ENCODE assay signal across 13 mouse cellular contexts in genomic region chr12:13048168-13048727, GRCm38 (mm10).
A peak's percentile ranks its signal among the peaks of the same experiment; 100 is the strongest.
DNase-seq lines count a peak whose midpoint lies in the region; ATAC-seq and TF ChIP-seq lines count a peak whose summit lies in the region.
"Had no signal": no experiment of that assay in that cellular context is flagged by ENCODE, and none has a peak within 500 bp of the region (broad histone marks: within the 10 kb centered on the region; RNA-seq: fewer than 3 reads in every experiment).

No protein-coding gene starts in this region.

- no peak for TF ChIP-seq CTCF in forebrain, postnatal 0 days (IDR thresholded peaks at IDR 0.05; ENCODE audit: low read depth)
- no peak for TF ChIP-seq CTCF in cerebellum, adult 2 months (IDR thresholded peaks at IDR 0.05; ENCODE audit: borderline replicate concordance, insufficient read depth, low read depth, low read length)

- ATAC-seq in forebrain, postnatal 0 days: no peak
- no peak for ATAC-seq in neural tube, embryonic 15.5 days (ENCODE audit: low FRiP score)
- ATAC-seq: forebrain, embryonic 16.5 days; inflammation-experienced regulatory T-cells, adult 6 months had no signal

- H3K36me3 ChIP-seq in forebrain, embryonic 10.5 days (replicated peaks): no peaks in the 10 kb centered on the region
- no peaks in the 10 kb centered on the region for H3K36me3 ChIP-seq in forebrain, postnatal 0 days (ENCODE audit: insufficient read depth)
- no peaks in the 10 kb centered on the region for H3K36me3 ChIP-seq in neural tube, embryonic 15.5 days
- H3K36me3 ChIP-seq: heart, embryonic 13.5 days; midbrain, embryonic 12.5 days had no signal

- H3K4me1 ChIP-seq in forebrain, embryonic 10.5 days: peaks cover 52% of the 10 kb centered on the region
- no peaks in the 10 kb centered on the region for H3K4me1 ChIP-seq in forebrain, postnatal 0 days (ENCODE audit: insufficient read depth)
- peaks cover 24% of the 10 kb centered on the region for H3K4me1 ChIP-seq in neural tube, embryonic 15.5 days
- no peaks in the 10 kb centered on the region for H3K4me1 ChIP-seq in cerebellum, adult 2 months (ENCODE audit: control insufficient read depth, insufficient read depth, low read length)

- DNase-seq in forebrain, embryonic 10.5 days (ENCODE audit: extremely low spot score, low spot score): peak; percentile 54
- no peak for DNase-seq in forebrain, postnatal 0 days
- DNase-seq in neural tube, embryonic 10.5 days (ENCODE audit: extremely low spot score, low spot score): peak; percentile 65
- peak; percentile 80 to 88 for DNase-seq in kidney, postnatal 4 days
- peak; percentile 82 for DNase-seq in yolk sac, embryonic 10.5 days (ENCODE audit: low spot score)
- no peak for DNase-seq in layer of hippocampus, adult 9-11 months
- no peak for DNase-seq in cerebellum, adult 2 months
- DNase-seq: thymus, postnatal 36 days had no signal

- no peak for TF ChIP-seq POLR2A in cerebellum, adult 2 months (IDR thresholded peaks at IDR 0.05; ENCODE audit: borderline replicate concordance, insufficient read depth, low read length)

- H3K27ac ChIP-seq in forebrain, embryonic 10.5 days: peak overlapping the region; percentile 41; the same call in 1 of the 2 replicates
- H3K27ac ChIP-seq in forebrain, postnatal 0 days (ENCODE audit: low read depth, low read length): no peak overlapping the region
- H3K27ac ChIP-seq in neural tube, embryonic 15.5 days (replicated peaks): no peak overlapping the region
- H3K27ac ChIP-seq in cerebellum, adult 2 months (ENCODE audit: insufficient read depth, low read length): no peak overlapping the region
- H3K27ac ChIP-seq: heart, embryonic 13.5 days; midbrain, embryonic 12.5 days had no signal

- H3K4me2 ChIP-seq in forebrain, postnatal 0 days (ENCODE audit: low read depth): no peak overlapping the region
- H3K4me2 ChIP-seq in neural tube, embryonic 15.5 days: no peak overlapping the region
- H3K4me2 ChIP-seq: heart, embryonic 13.5 days; midbrain, embryonic 12.5 days had no signal

- no peak overlapping the region for H3K4me3 ChIP-seq in forebrain, embryonic 10.5 days
- no peak overlapping the region for H3K4me3 ChIP-seq in forebrain, postnatal 0 days (ENCODE audit: low read depth, low read length)
- no peak overlapping the region for H3K4me3 ChIP-seq in neural tube, embryonic 15.5 days (replicated peaks)
- no peak overlapping the region for H3K4me3 ChIP-seq in cerebellum, adult 2 months (replicated peaks; ENCODE audit: insufficient read depth, low read depth, low read length)
- H3K4me3 ChIP-seq: heart, embryonic 13.5 days; midbrain, embryonic 12.5 days had no signal

- WGBS in forebrain, embryonic 10.5 days: 19% methylated on average over 13 of the region's 13 CpGs
- 32% methylated on average over 13 of the region's 13 CpGs for WGBS in forebrain, postnatal 0 days
- 21% methylated on average over 13 of the region's 13 CpGs for WGBS in neural tube, embryonic 15.5 days
- 57% methylated on average over 13 of the region's 13 CpGs for WGBS in cerebellum, adult 2 months

- peaks cover 8% of the 10 kb centered on the region for H3K27me3 ChIP-seq in forebrain, embryonic 10.5 days (ENCODE audit: poor library complexity, severe bottlenecking)
- no peaks in the 10 kb centered on the region for H3K27me3 ChIP-seq in forebrain, postnatal 0 days (ENCODE audit: insufficient read depth, low read length)
- no peaks in the 10 kb centered on the region for H3K27me3 ChIP-seq in neural tube, embryonic 15.5 days (replicated peaks)
- no peaks in the 10 kb centered on the region for H3K27me3 ChIP-seq in cerebellum, adult 2 months (ENCODE audit: control insufficient read depth, insufficient read depth, low read length)
- H3K27me3 ChIP-seq: heart, embryonic 13.5 days; midbrain, embryonic 12.5 days had no signal

- no peak overlapping the region for H3K9ac ChIP-seq in forebrain, postnatal 0 days
- H3K9ac ChIP-seq in neural tube, embryonic 15.5 days (replicated peaks): no peak overlapping the region
- H3K9ac ChIP-seq: heart, embryonic 13.5 days; midbrain, embryonic 12.5 days had no signal

- no peaks in the 10 kb centered on the region for H3K9me3 ChIP-seq in forebrain, embryonic 10.5 days
- no peaks in the 10 kb centered on the region for H3K9me3 ChIP-seq in forebrain, postnatal 0 days (ENCODE audit: low read length)
- H3K9me3 ChIP-seq in neural tube, embryonic 15.5 days (replicated peaks): no peaks in the 10 kb centered on the region
- H3K9me3 ChIP-seq: heart, embryonic 13.5 days; midbrain, embryonic 12.5 days had no signal

Comparison
In these comparisons a context has a peak if more than half of its experiments do, and no peak if none do; other contexts are left out.
1. DNase-seq: peak in forebrain, embryonic 10.5 days (single experiment), neural tube, embryonic 10.5 days (single experiment), kidney, postnatal 4 days (2 of 2) and yolk sac, embryonic 10.5 days (single experiment); none in forebrain, postnatal 0 days (single experiment), layer of hippocampus, adult 9-11 months (single experiment) and cerebellum, adult 2 months (0 of 2).